Mouse (Mus musculus) CH12.LX (cell line): Measurements from ENCODE around the gene Lsm5. TPM values are rescaled to one million over a fixed set of nuclear protein-coding genes. Genes with fewer than 3 reads are reported as not detected.

Experiments
- DNase-seq: peaks from one replicate; pipeline ENCODE4 v3.0.0-alpha.2; 2013; ENCODE audit errors: extremely low read depth
- H3K27ac ChIP-seq: 2 replicates; pipeline ENCODE4 v1.5.1; 2012; ENCODE audit warnings: low read depth, mild to moderate bottlenecking, control low read depth, moderate library complexity; ENCODE audit not compliant: insufficient read depth
- H3K27me3 ChIP-seq: replicated peaks from 2 replicates; pipeline ENCODE3; 2012; ENCODE audit warnings: inconsistent platforms
- H3K36me3 ChIP-seq, 2 experiments: replicated peaks in 1 of 2; 2 replicates each; pipeline versions ENCODE3 to v1.6.1; 2012; ENCODE audit warnings: inconsistent platforms in 1 of 2, low read length in 1 of 2, mild to moderate bottlenecking in 1 of 2, mixed read lengths in 1 of 2, moderate library complexity in 1 of 2; ENCODE audit not compliant: control insufficient read depth in 1 of 2, insufficient read depth in 1 of 2
- H3K4me1 ChIP-seq, 2 experiments: 2 replicates each; pipeline ENCODE4 v1.6.1; 2012; ENCODE audit warnings: inconsistent platforms in 1 of 2, moderate library complexity in 1 of 2; ENCODE audit not compliant: insufficient read depth in 2 of 2, control insufficient read depth in 1 of 2
- H3K4me2 ChIP-seq: 2 replicates; pipeline ENCODE4 v1.6.1; 2012; ENCODE audit warnings: low read depth, mild to moderate bottlenecking, control low read depth; ENCODE audit not compliant: poor library complexity, insufficient read depth, severe bottlenecking
- H3K4me3 ChIP-seq, 3 experiments: fragments of 150-350 bp in 1 of 3; sonication (generic) in 1 of 3; replicated peaks in 1 of 3; 2 replicates each; pipeline versions ENCODE3 to v1.5.1; 2011 to 2012; ENCODE audit warnings: low read depth in 2 of 3, low read length in 2 of 3, mild to moderate bottlenecking in 2 of 3, moderate library complexity in 2 of 3, control low read depth in 1 of 3, improper control_type of control experiment in 1 of 3, inconsistent platforms in 1 of 3, mixed read lengths in 1 of 3; ENCODE audit not compliant: poor library complexity in 1 of 3
- H3K79me2 ChIP-seq: replicated peaks from 2 replicates; pipeline ENCODE4 v1.6.1; 2012; ENCODE audit warnings: mild to moderate bottlenecking, moderate library complexity; ENCODE audit not compliant: control insufficient read depth, poor library complexity, insufficient read depth, severe bottlenecking; ENCODE audit errors: extremely low read depth
- H3K9ac ChIP-seq: 2 replicates; pipeline ENCODE4 v1.6.1; 2012; ENCODE audit warnings: low read depth, mild to moderate bottlenecking, control low read depth, moderate library complexity; ENCODE audit not compliant: insufficient read depth
- H3K9me3 ChIP-seq: replicated peaks from 2 replicates; pipeline ENCODE3; 2012; ENCODE audit warnings: low read length, inconsistent platforms, mixed read lengths
- CHD1 ChIP-seq: IDR thresholded peaks from 2 replicates; pipeline ENCODE4 v1.6.1; 2012; ENCODE audit warnings: low read depth, low read length, improper control_type of control experiment, inconsistent platforms
- CHD2 ChIP-seq: IDR thresholded peaks from 2 replicates; pipeline ENCODE4 v1.6.1; 2011; ENCODE audit warnings: low read length, improper control_type of control experiment
- HCFC1 ChIP-seq: IDR thresholded peaks from 2 replicates; pipeline ENCODE4 v1.6.1; 2012; ENCODE audit warnings: low read depth, mild to moderate bottlenecking, inconsistent platforms, low read length, improper control_type of control experiment
- JUND ChIP-seq: conservative IDR thresholded peaks from 2 replicates; pipeline ENCODE4 v1.6.1; 2011; ENCODE audit warnings: low read depth, low read length, improper control_type of control experiment
- SMC3 ChIP-seq: IDR thresholded peaks from 2 replicates; pipeline ENCODE4 v1.6.1; 2011; ENCODE audit warnings: low read depth, low read length, improper control_type of control experiment
- ZKSCAN1 ChIP-seq: IDR thresholded peaks from 2 replicates; pipeline ENCODE4 v1.6.1; 2012; ENCODE audit warnings: low read depth, inconsistent platforms, low read length, improper control_type of control experiment, borderline replicate concordance
- ZNF384 ChIP-seq: IDR thresholded peaks from 2 replicates; pipeline ENCODE4 v1.6.1; 2012; ENCODE audit warnings: low read depth, low read length, improper control_type of control experiment, inconsistent platforms
- dilution Hi-C: fragments of 300-500 bp; cut with MboI; formaldehyde crosslinking; loops from 2 replicates; pipeline ENCODE4 v1.14.3; 2020; ENCODE audit warnings: low sequenced_read_pairs; ENCODE audit not compliant: extremely low pct_unique_long_range_greater_than_20kb, extremely low pct_ligation_motif_present
- in situ Hi-C: fragments of 300-500 bp; cut with MboI; formaldehyde crosslinking; loops from 3 replicates; pipeline ENCODE4 v1.14.3; 2019; ENCODE audit warnings: low sequenced_read_pairs, low pct_ligation_motif_present, low pct_unique_long_range_greater_than_20kb, mixed read lengths
- polyA plus RNA-seq: library from polyadenylated mRNA; unstranded; fragments of >175 nt; gene quantifications from 2 replicates; pipeline ENCODE4 v1.2.1, GENCODE M21; 2012; ENCODE audit warnings: low read depth; ENCODE audit not compliant: insufficient read length
- total RNA-seq, 2 experiments: library from RNA; depleted of rRNA; stranded (reverse); fragments of 300-350 nt in 1 of 2; fragments of >200 nt in 1 of 2; gene quantifications; 2 replicates each; pipeline ENCODE4 v1.2.3; 2012 to 2014

Lsm5 gene
- total and polyA plus RNA-seq, 3 experiments: 89.3 to 298 (median 98.9) TPM

- no peaks in the 10 kb centered on the region for H3K4me1 ChIP-seq
- no peak overlapping the region for H3K9ac ChIP-seq
- in situ Hi-C loops (no loop called here), dilution Hi-C loops (no loop called here)
- H3K79me2 ChIP-seq: no peaks in the 10 kb centered on the region
- H3K4me2 ChIP-seq: no peak overlapping the region
- no peaks in the 10 kb centered on the region for H3K36me3 ChIP-seq
- no peak for DNase-seq
- no peak overlapping the region for H3K4me3 ChIP-seq
- no peaks in the 10 kb centered on the region for H3K27me3 ChIP-seq
- no peak overlapping the region for H3K27ac ChIP-seq
- TF ChIP-seq SMC3 (no peak), JUND (no peak), ZKSCAN1 (no peak), CHD2 (no peak), ZNF384 (no peak), CHD1 (no peak), HCFC1 (no peak)
- no peaks in the 10 kb centered on the region for H3K9me3 ChIP-seq
Observed at GRCm38 (mm10) chr6:56652121-56652592, 52.4 kb downstream of the Lsm5 start.

Other genes starting within 250 kb of the Lsm5 start
- gene Pde1c, start 135.6 kb downstream of the Lsm5 start, total RNA-seq (2012; rRNA removed): 3.2 and 3.8 TPM in 2 replicates
- 2.3 and 3.0 TPM in 2 replicates for gene Pde1c, start 135.6 kb downstream of the Lsm5 start, total RNA-seq (2014; rRNA removed)
- 2.3 and 2.4 TPM in 2 replicates for gene Pde1c, start 135.6 kb downstream of the Lsm5 start, polyA plus RNA-seq
- gene Avl9, start 10.2 kb upstream of the Lsm5 start, total RNA-seq (2012; rRNA removed): 12.8 and 14.1 TPM in 2 replicates
- gene Avl9, start 10.2 kb upstream of the Lsm5 start, total RNA-seq (2014; rRNA removed): 20.4 and 23.5 TPM in 2 replicates
- 11.2 and 13.1 TPM in 2 replicates for gene Avl9, start 10.2 kb upstream of the Lsm5 start, polyA plus RNA-seq
- 11.0 and 13.3 TPM in 2 replicates for gene Kbtbd2, start 93.1 kb upstream of the Lsm5 start, total RNA-seq (2012; rRNA removed)
- 29.5 and 34.2 TPM in 2 replicates for gene Kbtbd2, start 93.1 kb upstream of the Lsm5 start, total RNA-seq (2014; rRNA removed)
- gene Kbtbd2, start 93.1 kb upstream of the Lsm5 start, polyA plus RNA-seq: 8.4 and 9.3 TPM in 2 replicates
- gene Fkbp9, start 127.3 kb upstream of the Lsm5 start, total RNA-seq (2012; rRNA removed): 0.97 and 1.7 TPM in 2 replicates
- not detected in 2 replicates for gene Fkbp9, start 127.3 kb upstream of the Lsm5 start, total RNA-seq (2014; rRNA removed)
- 0.07 and 0.08 TPM in 2 replicates for gene Fkbp9, start 127.3 kb upstream of the Lsm5 start, polyA plus RNA-seq
- 23.7 and 23.8 TPM in 2 replicates for gene Nt5c3, start 219.2 kb upstream of the Lsm5 start, total RNA-seq (2012; rRNA removed)
- 82.4 and 82.5 TPM in 2 replicates for gene Nt5c3, start 219.2 kb upstream of the Lsm5 start, total RNA-seq (2014; rRNA removed)
- 36.5 and 38.7 TPM in 2 replicates for gene Nt5c3, start 219.2 kb upstream of the Lsm5 start, polyA plus RNA-seq
- 0.25 and 0.29 TPM in 2 replicates for gene Vmn1r4, start 219.3 kb upstream of the Lsm5 start, total RNA-seq (2012; rRNA removed)
- 0.11 and 0.41 TPM in 2 replicates for gene Vmn1r4, start 219.3 kb upstream of the Lsm5 start, total RNA-seq (2014; rRNA removed)
- 0.11 and 0.12 TPM in 2 replicates for gene Vmn1r4, start 219.3 kb upstream of the Lsm5 start, polyA plus RNA-seq